Comparison of ENCODE assay signal across 29 mouse cellular contexts in genomic region chr3:93000621-93001020, GRCm38 (mm10). TPM values are rescaled to one million over a fixed set of nuclear protein-coding genes. Genes with fewer than 3 reads are reported as not detected.
A peak's percentile ranks its signal among the peaks of the same experiment; 100 is the strongest.
DNase-seq lines count a peak whose midpoint lies in the region; ATAC-seq and TF ChIP-seq lines count a peak whose summit lies in the region.
"Had no signal": no experiment of that assay in that cellular context is flagged by ENCODE, and none has a peak within 500 bp of the region (broad histone marks: within the 10 kb centered on the region; RNA-seq: fewer than 3 reads in every experiment).

No protein-coding gene starts in this region.

- TF ChIP-seq POLR2A in embryonic fibroblast, embryonic 13.5 days (IDR thresholded peaks at IDR 0.05; ENCODE audit: low read depth, low read length) = no peak

- CTCF ChIA-PET in Patski (lab: Charles Lee) = interaction anchor here (0.7 to 9.0 kb wide), 10 partner anchors 11 to 375 kb away, joined by 3 to 132 read pairs (median 9); partner anchors contain the start of genes Crct1 and Lce1m

- TF ChIP-seq CTCF in Patski (IDR thresholded peaks at IDR 0.05) = peak; percentile 72
- TF ChIP-seq CTCF in embryonic fibroblast, embryonic 13.5 days (IDR thresholded peaks at IDR 0.05; ENCODE audit: borderline replicate concordance, insufficient read depth, low read length) = peak; percentile 50; the same call in 1 of the 2 replicates
- TF ChIP-seq CTCF in stomach, postnatal 0 days (IDR thresholded peaks at IDR 0.05; ENCODE audit: low read depth) = peak; percentile 44

- no peak for TF ChIP-seq EP300 in stomach, postnatal 0 days (optimal IDR thresholded peaks at IDR 0.05)

- no peaks in the 10 kb centered on the region for H3K4me1 ChIP-seq in embryonic fibroblast, embryonic 13.5 days (ENCODE audit: control insufficient read depth, insufficient read depth, low read length)
- H3K4me1 ChIP-seq in stomach, postnatal 0 days (replicated peaks; ENCODE audit: control insufficient read depth, insufficient read depth) = no peaks in the 10 kb centered on the region
- no peaks in the 10 kb centered on the region for H3K4me1 ChIP-seq in forebrain, embryonic 14.5 days (ENCODE audit: control insufficient read depth, insufficient read depth, low read length)

- WGBS in stomach, postnatal 0 days = 54% methylated on average over 3 of the region's 3 CpGs
- WGBS in forebrain, embryonic 14.5 days = 89% methylated on average over 3 of the region's 3 CpGs

- no peak overlapping the region for H3K9ac ChIP-seq in stomach, postnatal 0 days (ENCODE audit: low read length)
- no peak overlapping the region for H3K9ac ChIP-seq in forebrain, embryonic 14.5 days (ENCODE audit: low read length)

- no peak overlapping the region for H3K27ac ChIP-seq in embryonic fibroblast, embryonic 13.5 days (ENCODE audit: insufficient read depth, low read length)
- H3K27ac ChIP-seq in stomach, postnatal 0 days (replicated peaks) = no peak overlapping the region
- no peak overlapping the region for H3K27ac ChIP-seq in forebrain, embryonic 14.5 days (ENCODE audit: low read depth, low read length)

- no peaks in the 10 kb centered on the region for H3K9me3 ChIP-seq in stomach, postnatal 0 days (ENCODE audit: control insufficient read depth, low read length)
- H3K9me3 ChIP-seq in forebrain, embryonic 14.5 days (replicated peaks; ENCODE audit: control insufficient read depth, low read length) = no peaks in the 10 kb centered on the region

- in situ Hi-C loops in Patski (cut with MboI; ENCODE audit: low pct_unique_long_range_greater_than_20kb) = no loop called here

- peak; percentile 82 for ATAC-seq in Patski
- no peak for ATAC-seq in stomach, postnatal 0 days (ENCODE audit: low FRiP score, low TSS enrichment)
- ATAC-seq in forebrain, embryonic 14.5 days = no peak
- ATAC-seq: activated CD4-positive, CD25-positive, alpha-beta regulatory T cell, adult 4 months; CD4-positive, CD25-positive, alpha-beta regulatory T cell, adult 4 months had no signal

- H3K36me3 ChIP-seq in stomach, postnatal 0 days (ENCODE audit: control insufficient read depth, insufficient read depth, low read length) = no peaks in the 10 kb centered on the region
- H3K36me3 ChIP-seq in forebrain, embryonic 14.5 days (ENCODE audit: control insufficient read depth, insufficient read depth, low read length) = no peaks in the 10 kb centered on the region
- H3K36me3 ChIP-seq: G1E had no signal

- POLR2A ChIA-PET in Patski (lab: Charles Lee) = interaction anchor here (0.8 kb wide), 1 partner anchor 15 kb away, joined by 3 read pairs; no protein-coding TSS in a partner anchor

- no peaks in the 10 kb centered on the region for H3K27me3 ChIP-seq in Patski
- H3K27me3 ChIP-seq in stomach, postnatal 0 days (ENCODE audit: control insufficient read depth, insufficient read depth, low read length) = no peaks in the 10 kb centered on the region
- no peaks in the 10 kb centered on the region for H3K27me3 ChIP-seq in forebrain, embryonic 14.5 days (replicated peaks; ENCODE audit: control insufficient read depth, insufficient read depth, low read length)
- H3K27me3 ChIP-seq: CH12.LX had no signal

- DNase-seq in 3T3-L1 (ENCODE audit: low read depth, low spot score) = peak; percentile 35
- no peak for DNase-seq in Patski (ENCODE audit: low read depth, low spot score)
- DNase-seq in stomach, postnatal 0 days (ENCODE audit: low spot score) = no peak
- no peak for DNase-seq in retina, embryonic 14.5 days (ENCODE audit: low spot score)
- no peak for DNase-seq in layer of hippocampus, adult 18-20 months (ENCODE audit: low spot score in 2 of 2)
- DNase-seq in forebrain, embryonic 14.5 days (ENCODE audit: low spot score) = no peak
- DNase-seq in testis, postnatal 10 days (ENCODE audit: low spot score) = no peak
- DNase-seq: adrenal gland, adult 2 months; adrenal gland, adult 8-10 months; adrenal gland, postnatal 10 days; adrenal gland, postnatal 14 days; adrenal gland, postnatal 25 days; adrenal gland, postnatal 36 days; B cell, adult 2 months; cerebellum, adult 11 months; cerebellum, adult 11-12 months; cerebellum, adult 18-20 months; cerebellum, adult 2 months had no signal

- H3K4me3 ChIP-seq in embryonic fibroblast, embryonic 13.5 days (ENCODE audit: insufficient read depth, low read length) = no peak overlapping the region
- no peak overlapping the region for H3K4me3 ChIP-seq in stomach, postnatal 0 days (ENCODE audit: low read depth, low read length)
- no peak overlapping the region for H3K4me3 ChIP-seq in forebrain, embryonic 14.5 days (ENCODE audit: low read depth, low read length)

- H3K4me2 ChIP-seq in stomach, postnatal 0 days (replicated peaks; ENCODE audit: low read depth) = no peak overlapping the region
- no peak overlapping the region for H3K4me2 ChIP-seq in forebrain, embryonic 14.5 days (ENCODE audit: low read length)

RNA-seq across cellular contexts. Expression of gene Lce3f, which starts 8.6 kb away (rescaled TPM):
- not detected for polyA plus RNA-seq in Patski (2021)
- polyA plus RNA-seq in embryonic fibroblast, embryonic 13.5 days (2011; ENCODE audit: insufficient read length, low read depth, missing spikeins) = not detected in 2 replicates
- polyA plus RNA-seq in stomach, postnatal 0 days (2015; fragmentation: Nextera tagmentation; extraction: Ambion mirVana) = 3,312 and 3,341 TPM in 2 replicates
- total RNA-seq in layer of hippocampus, adult 18-20 months (2021) = not detected
- polyA plus RNA-seq in forebrain, embryonic 14.5 days (2014; fragmentation: Nextera tagmentation; extraction: Ambion mirVana) = not detected in 2 replicates
- total RNA-seq: adrenal gland, adult 18-20 months; adrenal gland, adult 2 months; adrenal gland, adult 8-10 months; adrenal gland, postnatal 10 days; adrenal gland, postnatal 14 days; adrenal gland, postnatal 25 days; adrenal gland, postnatal 36 days; adrenal gland, postnatal 4 days; CH12.LX; ES-E14; G1E; MEL had no signal
- polyA plus RNA-seq: activated CD4-positive, CD25-positive, alpha-beta regulatory T cell, adult 4 months; adrenal gland, adult 2 months; brain, embryonic 14.5 days; C2C12; CD4-positive, CD25-positive, alpha-beta regulatory T cell, adult 4 months; cerebellum, adult 2 months; G1E had no signal

RNA-seq across cellular contexts. Expression of gene Crct1, which starts 14.9 kb away (rescaled TPM):
- 0.31 TPM for polyA plus RNA-seq in Patski (2021)
- 0.74 and 1.4 TPM in 2 replicates for polyA plus RNA-seq in embryonic fibroblast, embryonic 13.5 days (2011; ENCODE audit: insufficient read length, low read depth, missing spikeins)
- 1,801 and 2,041 TPM in 2 replicates for polyA plus RNA-seq in stomach, postnatal 0 days (2015; fragmentation: Nextera tagmentation; extraction: Ambion mirVana)
- total RNA-seq in layer of hippocampus, adult 18-20 months (2021) = not detected
- polyA plus RNA-seq in forebrain, embryonic 14.5 days (2014; fragmentation: Nextera tagmentation; extraction: Ambion mirVana) = 0.25 TPM in 1 of 2 replicates, not detected in the other
- total RNA-seq: adrenal gland, adult 18-20 months; adrenal gland, adult 2 months; adrenal gland, adult 8-10 months; adrenal gland, postnatal 10 days; adrenal gland, postnatal 14 days; adrenal gland, postnatal 25 days; adrenal gland, postnatal 36 days; adrenal gland, postnatal 4 days; CH12.LX; G1E; MEL had no signal
- polyA plus RNA-seq: activated CD4-positive, CD25-positive, alpha-beta regulatory T cell, adult 4 months; adrenal gland, adult 2 months; C2C12; CD4-positive, CD25-positive, alpha-beta regulatory T cell, adult 4 months; cerebellum, adult 2 months; G1E had no signal

RNA-seq across cellular contexts. Expression of gene Lce1m, which starts 18.2 kb away (rescaled TPM):
- polyA plus RNA-seq in Patski (2021) = not detected
- not detected in 2 replicates for polyA plus RNA-seq in embryonic fibroblast, embryonic 13.5 days (2011; ENCODE audit: insufficient read length, low read depth, missing spikeins)
- polyA plus RNA-seq in stomach, postnatal 0 days (2015; fragmentation: Nextera tagmentation; extraction: Ambion mirVana) = 356 and 376 TPM in 2 replicates
- not detected for total RNA-seq in layer of hippocampus, adult 18-20 months (2021)
- polyA plus RNA-seq in forebrain, embryonic 14.5 days (2014; fragmentation: Nextera tagmentation; extraction: Ambion mirVana) = not detected in 2 replicates
- total RNA-seq: adrenal gland, adult 18-20 months; adrenal gland, adult 2 months; adrenal gland, adult 8-10 months; adrenal gland, postnatal 10 days; adrenal gland, postnatal 14 days; adrenal gland, postnatal 25 days; adrenal gland, postnatal 36 days; adrenal gland, postnatal 4 days; CH12.LX; ES-E14; MEL had no signal
- polyA plus RNA-seq: activated CD4-positive, CD25-positive, alpha-beta regulatory T cell, adult 4 months; adrenal gland, adult 2 months; brain, embryonic 14.5 days; C2C12; CD4-positive, CD25-positive, alpha-beta regulatory T cell, adult 4 months; cerebellum, adult 2 months; G1E had no signal

RNA-seq across cellular contexts. Expression of gene Lce3e, which starts 33.8 kb away (rescaled TPM):
- not detected for polyA plus RNA-seq in Patski (2021)
- polyA plus RNA-seq in embryonic fibroblast, embryonic 13.5 days (2011; ENCODE audit: insufficient read length, low read depth, missing spikeins) = not detected in 2 replicates
- 1,443 and 1,461 TPM in 2 replicates for polyA plus RNA-seq in stomach, postnatal 0 days (2015; fragmentation: Nextera tagmentation; extraction: Ambion mirVana)
- total RNA-seq in layer of hippocampus, adult 18-20 months (2021) = not detected
- not detected in 2 replicates for polyA plus RNA-seq in forebrain, embryonic 14.5 days (2014; fragmentation: Nextera tagmentation; extraction: Ambion mirVana)
- total RNA-seq: adrenal gland, adult 18-20 months; adrenal gland, adult 2 months; adrenal gland, adult 8-10 months; adrenal gland, postnatal 10 days; adrenal gland, postnatal 14 days; adrenal gland, postnatal 25 days; adrenal gland, postnatal 36 days; adrenal gland, postnatal 4 days; CH12.LX; ES-E14; G1E; MEL had no signal
- polyA plus RNA-seq: activated CD4-positive, CD25-positive, alpha-beta regulatory T cell, adult 4 months; adrenal gland, adult 2 months; brain, embryonic 14.5 days; C2C12; CD4-positive, CD25-positive, alpha-beta regulatory T cell, adult 4 months; cerebellum, adult 2 months; G1E had no signal

RNA-seq across cellular contexts. Expression of gene Lce3d, which starts 43.4 kb away (rescaled TPM):
- 1.1 TPM for polyA plus RNA-seq in Patski (2021)
- polyA plus RNA-seq in embryonic fibroblast, embryonic 13.5 days (2011; ENCODE audit: insufficient read length, low read depth, missing spikeins) = not detected in 2 replicates
- 246 and 293 TPM in 2 replicates for polyA plus RNA-seq in stomach, postnatal 0 days (2015; fragmentation: Nextera tagmentation; extraction: Ambion mirVana)
- not detected for total RNA-seq in layer of hippocampus, adult 18-20 months (2021)
- polyA plus RNA-seq in forebrain, embryonic 14.5 days (2014; fragmentation: Nextera tagmentation; extraction: Ambion mirVana) = not detected in 2 replicates
- total RNA-seq: adrenal gland, adult 18-20 months; adrenal gland, adult 2 months; adrenal gland, adult 8-10 months; adrenal gland, postnatal 10 days; adrenal gland, postnatal 14 days; adrenal gland, postnatal 25 days; adrenal gland, postnatal 36 days; adrenal gland, postnatal 4 days; CH12.LX; ES-E14; G1E; MEL had no signal
- polyA plus RNA-seq: activated CD4-positive, CD25-positive, alpha-beta regulatory T cell, adult 4 months; adrenal gland, adult 2 months; brain, embryonic 14.5 days; C2C12; CD4-positive, CD25-positive, alpha-beta regulatory T cell, adult 4 months; cerebellum, adult 2 months; G1E had no signal

Comparison
In these comparisons a context has a peak if more than half of its experiments do, and no peak if none do; other contexts are left out.
1. RNA of gene Lce3f, which starts 8.6 kb away (polyA plus RNA-seq): 3,312 to 3,341 TPM in stomach, postnatal 0 days; not detected in Patski (single experiment), not detected in embryonic fibroblast, embryonic 13.5 days and not detected in forebrain, embryonic 14.5 days; every median in the first group is over 1,000 times any median in the second.
2. RNA of gene Crct1, which starts 14.9 kb away (polyA plus RNA-seq): 1,801 to 2,041 TPM in stomach, postnatal 0 days; 0.74 to 1.4 TPM in embryonic fibroblast, embryonic 13.5 days, 0.31 TPM in Patski (single experiment) and 0.25 TPM in forebrain, embryonic 14.5 days; every median in the first group is over 100 times any median in the second.
3. RNA of gene Lce1m, which starts 18.2 kb away (polyA plus RNA-seq): 356 to 376 TPM in stomach, postnatal 0 days; not detected in Patski (single experiment), not detected in embryonic fibroblast, embryonic 13.5 days and not detected in forebrain, embryonic 14.5 days; every median in the first group is over 100 times any median in the second.
4. Peak in every context shown above with its lines, with median percentiles within 50 percentile points of each other: CTCF ChIP-seq.